Comparison of ENCODE assay signal across 10 mouse cellular contexts in the genomic region with DNA sequence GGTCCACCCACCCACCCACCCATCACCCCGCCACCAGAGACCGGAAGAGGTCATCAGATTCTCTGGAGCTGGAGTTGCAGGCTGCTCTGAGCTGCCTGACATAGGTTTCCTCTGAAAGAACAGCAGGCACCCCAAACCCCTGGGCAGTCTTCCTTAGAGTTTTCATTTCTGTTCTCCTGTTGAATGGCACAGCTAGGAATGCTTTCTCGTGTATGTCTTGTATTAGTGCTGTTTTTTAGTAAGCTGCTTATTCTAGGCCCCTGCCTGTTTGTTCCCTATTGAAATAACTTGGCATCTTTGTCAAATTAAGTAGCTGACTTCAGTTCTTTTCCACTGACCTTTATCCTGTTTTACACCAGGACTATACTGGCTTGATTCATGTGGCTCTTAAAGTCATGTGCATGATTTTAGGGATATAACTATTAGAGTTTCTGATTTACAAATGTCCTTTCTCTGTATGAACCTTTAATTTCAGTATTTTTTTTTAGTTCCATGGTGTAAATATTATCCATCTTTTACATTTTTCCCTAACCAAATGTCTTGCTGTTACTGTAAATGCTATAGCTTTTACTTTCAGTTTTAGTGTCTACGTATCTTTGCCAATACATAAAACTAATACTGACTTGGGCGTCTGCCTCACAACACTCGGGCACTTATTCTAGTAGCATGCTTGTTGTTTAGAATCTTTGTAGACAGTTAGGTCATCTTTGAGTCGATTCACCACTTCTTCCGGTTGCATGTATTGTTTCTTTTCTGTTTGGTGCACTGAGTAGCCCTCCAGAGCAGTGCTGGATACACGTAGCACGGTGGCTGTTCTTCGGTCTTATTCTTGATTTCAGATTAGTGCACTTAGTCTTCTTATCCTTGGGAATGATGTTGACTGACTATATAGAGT.
DNase-seq lines count a peak whose midpoint lies in the region; ATAC-seq and TF ChIP-seq lines count a peak whose summit lies in the region.
"Had no signal": no experiment of that assay in that cellular context is flagged by ENCODE, and none has a peak within 500 bp of the region (broad histone marks: within the 10 kb centered on the region; RNA-seq: fewer than 3 reads in every experiment).

No protein-coding gene starts in this region.

- 67% methylated on average over 11 of the region's 11 CpGs for WGBS in lung, embryonic 15.5 days

- no peak for TF ChIP-seq POLR2A in myocyte (IDR thresholded peaks at IDR 0.05; ENCODE audit: insufficient read length, low read depth)

- H3K27me3 ChIP-seq in lung, embryonic 15.5 days = no peaks in the 10 kb centered on the region
- no peaks in the 10 kb centered on the region for H3K27me3 ChIP-seq in myocyte (ENCODE audit: control insufficient read depth, insufficient read depth, insufficient read length)
- H3K27me3 ChIP-seq: neural tube, embryonic 13.5 days had no signal

- H3K36me3 ChIP-seq in lung, embryonic 15.5 days = no peaks in the 10 kb centered on the region
- no peaks in the 10 kb centered on the region for H3K36me3 ChIP-seq in myocyte (ENCODE audit: control insufficient read depth, insufficient read depth)
- H3K36me3 ChIP-seq: forebrain, embryonic 10.5 days; neural tube, embryonic 13.5 days had no signal

- peak overlapping the region; percentile 80 for H3K27ac ChIP-seq in gastrocnemius, adult 2 months
- no peak overlapping the region for H3K27ac ChIP-seq in lung, embryonic 15.5 days
- H3K27ac ChIP-seq: forebrain, embryonic 10.5 days; neural tube, embryonic 13.5 days had no signal

- peak overlapping the region; percentile 35; the same call in 1 of the 2 replicates for H3K4me2 ChIP-seq in lung, embryonic 15.5 days
- peak overlapping the region; percentile 67 for H3K4me2 ChIP-seq in myocyte (ENCODE audit: low read depth)
- H3K4me2 ChIP-seq: neural tube, embryonic 13.5 days had no signal

- H3K4me3 ChIP-seq in gastrocnemius, adult 2 months = peak overlapping the region; percentile 69
- H3K4me3 ChIP-seq in lung, embryonic 15.5 days = no peak overlapping the region
- H3K4me3 ChIP-seq in myocyte = no peak overlapping the region
- H3K4me3 ChIP-seq: forebrain, embryonic 10.5 days; neural tube, embryonic 13.5 days had no signal

- no peak for TF ChIP-seq CTCF in gastrocnemius, adult 2 months (IDR thresholded peaks at IDR 0.05)

- peaks cover 10% of the 10 kb centered on the region for H3K4me1 ChIP-seq in lung, embryonic 15.5 days

- no peak overlapping the region for H3K9ac ChIP-seq in lung, embryonic 15.5 days
- H3K9ac ChIP-seq: neural tube, embryonic 13.5 days had no signal

- intact Hi-C loops in gastrocnemius, adult 2 months (cut with DNase I) = no loop called here

- H3K79me2 ChIP-seq in myocyte (ENCODE audit: control insufficient read depth, insufficient read depth) = peaks cover 75% of the 10 kb centered on the region

- ATAC-seq in lung, embryonic 15.5 days (ENCODE audit: borderline replicate concordance, extremely low read depth, low FRiP score, low TSS enrichment) = no peak
- ATAC-seq in erythroblast, adult 5-6 weeks (replicated peaks; ENCODE audit: low FRiP score, poor library complexity, severe bottlenecking) = peak; percentile 51

- no peaks in the 10 kb centered on the region for H3K9me3 ChIP-seq in lung, embryonic 15.5 days
- H3K9me3 ChIP-seq: forebrain, embryonic 10.5 days; neural tube, embryonic 13.5 days had no signal

- no peak for DNase-seq in gastrocnemius, adult 2 months
- DNase-seq in gastrocnemius, adult 8-10 months (ENCODE audit: low spot score in 2 of 2) = no peak
- DNase-seq in lung, postnatal 4 days = no peak
- DNase-seq in ovary, postnatal 36 days (ENCODE audit: low spot score) = no peak
- no peak for DNase-seq in gastrocnemius, adult 18-20 months (ENCODE audit: low spot score)

- no peak overlapping the region for H3ac ChIP-seq in myocyte (ENCODE audit: control insufficient read depth, insufficient read length)

TF ChIP-seq in myocyte, 11 proteins besides CTCF, POLR2A, EP300 and RAD21:
- TF ChIP-seq MAX (IDR thresholded peaks at IDR 0.05; ENCODE audit: low read depth) = no peak
